Mouse (Mus musculus) embryonic facial prominence, embryonic 10.5 days (tissue): ENCODE measurements around the gene Rpl38. TPM values are rescaled to one million over a fixed set of nuclear protein-coding genes. Genes with fewer than 3 reads are reported as not detected.

Source experiments
- DNase-seq: peaks from one replicate; pipeline ENCODE4 v3.0.0-alpha.2; 2017; ENCODE audit warnings: low spot score
- H3K27ac ChIP-seq: fragments of 300-500 bp; sonication (generic); replicated peaks from 2 replicates; pipeline ENCODE4 v1.5.1; 2016; ENCODE audit warnings: mild to moderate bottlenecking
- H3K27me3 ChIP-seq: fragments of 300-500 bp; sonication (generic); replicated peaks from 2 replicates; pipeline ENCODE4 v1.6.1; 2016; ENCODE audit warnings: low read depth, mild to moderate bottlenecking; ENCODE audit not compliant: poor library complexity, severe bottlenecking
- H3K36me3 ChIP-seq: fragments of 300-500 bp; sonication (generic); replicated peaks from 2 replicates; pipeline ENCODE4 v1.6.1; 2016; ENCODE audit warnings: mild to moderate bottlenecking, moderate library complexity
- H3K4me1 ChIP-seq: fragments of 300-500 bp; sonication (generic); 2 replicates; pipeline ENCODE4 v1.6.1; 2016
- H3K4me3 ChIP-seq: fragments of 300-500 bp; sonication (generic); 2 replicates; pipeline ENCODE4 v1.5.1; 2016; ENCODE audit warnings: mild to moderate bottlenecking, moderate library complexity
- H3K9me3 ChIP-seq: fragments of 300-500 bp; sonication (generic); 2 replicates; pipeline ENCODE4 v1.6.1; 2016; ENCODE audit warnings: mild to moderate bottlenecking
- WGBS: fragments of 180-500 bp; shearing (Covaris S2); methylation state at CpG from one replicate; pipeline ENCODE4 v1.1.7; 2016; 5-methylcytosine and 5-hydroxymethylcytosine counted together
- polyA plus RNA-seq: library from polyadenylated mRNA; unstranded; fragments of >200 nt; fragmentation: Nextera tagmentation; extraction: Ambion mirVana; gene quantifications from 2 replicates; pipeline ENCODE4 v1.2.1, GENCODE M21; 2016

Rpl38 gene
- polyA plus RNA-seq: 1,047 and 1,098 TPM in 2 replicates

- 1% methylated on average over 21 of the region's 21 CpGs for WGBS
- peaks cover 27% of the 10 kb centered on the region for H3K4me1 ChIP-seq
- peak; percentile 91 for DNase-seq
Measured at GRCm38 (mm10) chr11:114668301-114668710, at the start of gene Rpl38. Gene Rpl38 (plus strand): TSS chr11:114668524.

GRCm38 (mm10) chr11:114618697-114619417 lies 49.5 kb upstream of the Rpl38 start:
- DNase-seq: no peak
- Histone ChIP-seq H3K36me3 (no peaks in the 10 kb centered on the region), H3K27me3 (no peaks in the 10 kb centered on the region), H3K4me1 (peaks cover 5% of the 10 kb centered on the region; the same call in 1 of the 2 replicates), H3K27ac (no peak overlapping the region; the same call in 1 of the 2 replicates), H3K4me3 (no peak overlapping the region), H3K9me3 (no peaks in the 10 kb centered on the region)
- 45% methylated on average over 17 of the region's 17 CpGs for WGBS

More at GRCm38 (mm10) chr11:114668301-114668710, at the start of gene Rpl38:
- peaks cover 37% of the 10 kb centered on the region for H3K36me3 ChIP-seq
- peak within 1 kb of the TSS; percentile 94 for H3K4me3 ChIP-seq
- no peaks in the 10 kb centered on the region for H3K9me3 ChIP-seq
- peaks cover 18% of the 10 kb centered on the region for H3K27me3 ChIP-seq
- H3K27ac ChIP-seq: peak within 1 kb of the TSS; percentile 96

- no peak for DNase-seq
- Histone ChIP-seq H3K9me3 (peaks cover 6% of the 10 kb centered on the region; the same call in 1 of the 2 replicates), H3K27ac (no peak overlapping the region), H3K4me3 (no peak overlapping the region), H3K27me3 (no peaks in the 10 kb centered on the region), H3K36me3 (no peaks in the 10 kb centered on the region), H3K4me1 (0 out of 2 replicates have a peak, but pooled peaks cover 6% of the 10 kb centered on the region)
- 87% methylated on average over 13 of the region's 13 CpGs for WGBS
Measured at GRCm38 (mm10) chr11:114626071-114626690, 42.1 kb upstream of the Rpl38 start.

- Histone ChIP-seq H3K9me3 (peaks cover 6% of the 10 kb centered on the region; the same call in 1 of the 2 replicates), H3K4me3 (no peak overlapping the region), H3K4me1 (0 out of 2 replicates have a peak, but pooled peaks cover 6% of the 10 kb centered on the region), H3K36me3 (no peaks in the 10 kb centered on the region), H3K27me3 (no peaks in the 10 kb centered on the region), H3K27ac (no peak overlapping the region)
- WGBS: 85% methylated on average over 6 of the region's 6 CpGs
- DNase-seq: no peak
Measured at GRCm38 (mm10) chr11:114627036-114627435, 41.3 kb upstream of the Rpl38 start.

GRCm38 (mm10) chr11:114628032-114628431 lies 40.3 kb upstream of the Rpl38 start:
- no peak for DNase-seq
- 78% methylated on average over 12 of the region's 12 CpGs for WGBS

GRCm38 (mm10) chr11:114630044-114630443 lies 38.3 kb upstream of the Rpl38 start:
- H3K9me3 ChIP-seq: peaks cover 6% of the 10 kb centered on the region; the same call in 1 of the 2 replicates
- no peak for DNase-seq
- H3K36me3 ChIP-seq: no peaks in the 10 kb centered on the region
- 77% methylated on average over 5 of the region's 5 CpGs for WGBS
- H3K4me1 ChIP-seq: 0 out of 2 replicates have a peak, but pooled peaks cover 6% of the 10 kb centered on the region
- no peak overlapping the region for H3K4me3 ChIP-seq
- H3K27me3 ChIP-seq: peaks cover 5% of the 10 kb centered on the region
- no peak overlapping the region for H3K27ac ChIP-seq

More at GRCm38 (mm10) chr11:114628032-114628431, 40.3 kb upstream of the Rpl38 start:
- Histone ChIP-seq H3K36me3 (no peaks in the 10 kb centered on the region), H3K9me3 (peaks cover 6% of the 10 kb centered on the region; the same call in 1 of the 2 replicates), H3K27ac (no peak overlapping the region), H3K27me3 (no peaks in the 10 kb centered on the region), H3K4me3 (no peak overlapping the region), H3K4me1 (0 out of 2 replicates have a peak, but pooled peaks cover 6% of the 10 kb centered on the region)

GRCm38 (mm10) chr11:114632266-114632665 lies 36.1 kb upstream of the Rpl38 start:
- 78% methylated on average over 8 of the region's 8 CpGs for WGBS
- H3K9me3 ChIP-seq: peaks cover 6% of the 10 kb centered on the region; the same call in 1 of the 2 replicates
- H3K27ac ChIP-seq: no peak overlapping the region

GRCm38 (mm10) chr11:114636292-114636691 lies 32.0 kb upstream of the Rpl38 start:
- DNase-seq: peak; percentile 90
- WGBS: 1% methylated on average over 6 of the region's 6 CpGs
- Histone ChIP-seq H3K9me3 (no peaks in the 10 kb centered on the region), H3K27ac (0 out of 2 replicates have a peak overlapping the region, but pooled peaks have one; percentile 2), H3K36me3 (no peaks in the 10 kb centered on the region), H3K4me3 (0 out of 2 replicates have a peak overlapping the region, but pooled peaks have one; percentile 29), H3K27me3 (peaks cover 60% of the 10 kb centered on the region), H3K4me1 (peaks cover 50% of the 10 kb centered on the region)

More at GRCm38 (mm10) chr11:114632266-114632665, 36.1 kb upstream of the Rpl38 start:
- H3K4me1 ChIP-seq: peaks cover 23% of the 10 kb centered on the region
- no peak for DNase-seq
- H3K4me3 ChIP-seq: no peak overlapping the region
- H3K27me3 ChIP-seq: peaks cover 23% of the 10 kb centered on the region
- H3K36me3 ChIP-seq: no peaks in the 10 kb centered on the region

- H3K27me3 ChIP-seq: peaks cover 65% of the 10 kb centered on the region
- 0 out of 2 replicates have a peak overlapping the region, but pooled peaks have one; percentile 2 for H3K27ac ChIP-seq
Measured at GRCm38 (mm10) chr11:114636727-114637505, 31.4 kb upstream of the Rpl38 start.

GRCm38 (mm10) chr11:114638647-114639290 lies 29.6 kb upstream of the Rpl38 start:
- Histone ChIP-seq H3K27me3 (peaks cover 65% of the 10 kb centered on the region), H3K4me1 (peaks cover 62% of the 10 kb centered on the region), H3K9me3 (no peaks in the 10 kb centered on the region), H3K36me3 (no peaks in the 10 kb centered on the region), H3K4me3 (no peak overlapping the region), H3K27ac (no peak overlapping the region)
- peak; percentile 35 for DNase-seq
- WGBS: 44% methylated on average over 10 of the region's 10 CpGs

More at GRCm38 (mm10) chr11:114636727-114637505, 31.4 kb upstream of the Rpl38 start:
- WGBS: 64% methylated on average over 35 of the region's 35 CpGs
- Histone ChIP-seq H3K4me3 (0 out of 2 replicates have a peak overlapping the region, but pooled peaks have one; percentile 29), H3K4me1 (peaks cover 55% of the 10 kb centered on the region), H3K9me3 (no peaks in the 10 kb centered on the region), H3K36me3 (no peaks in the 10 kb centered on the region)
- peak; percentile 49 for DNase-seq

GRCm38 (mm10) chr11:114639681-114640103 lies 28.6 kb upstream of the Rpl38 start:
- DNase-seq: peak; percentile 82
- Histone ChIP-seq H3K27me3 (peaks cover 63% of the 10 kb centered on the region), H3K27ac (peak overlapping the region; percentile 51), H3K9me3 (no peaks in the 10 kb centered on the region), H3K36me3 (no peaks in the 10 kb centered on the region), H3K4me1 (peaks cover 62% of the 10 kb centered on the region), H3K4me3 (peak overlapping the region; percentile 44)
- 2% methylated on average over 19 of the region's 19 CpGs for WGBS
